Mouse (Mus musculus) cerebellum, postnatal 14 days (tissue): ENCODE results near the gene Tbc1d12.
"Not testable (repeated sequence)": the region's sequence is repeated elsewhere in the genome, so short reads cannot be mapped to it uniquely, and the experiment has no call there.

ENCODE experiments used
- DNase-seq, 2 experiments: peaks; one replicate each; pipeline ENCODE4 v3.0.0; 2021; ENCODE audit warnings: mixed read lengths in 2 of 2

The Tbc1d12 gene

DNA sequence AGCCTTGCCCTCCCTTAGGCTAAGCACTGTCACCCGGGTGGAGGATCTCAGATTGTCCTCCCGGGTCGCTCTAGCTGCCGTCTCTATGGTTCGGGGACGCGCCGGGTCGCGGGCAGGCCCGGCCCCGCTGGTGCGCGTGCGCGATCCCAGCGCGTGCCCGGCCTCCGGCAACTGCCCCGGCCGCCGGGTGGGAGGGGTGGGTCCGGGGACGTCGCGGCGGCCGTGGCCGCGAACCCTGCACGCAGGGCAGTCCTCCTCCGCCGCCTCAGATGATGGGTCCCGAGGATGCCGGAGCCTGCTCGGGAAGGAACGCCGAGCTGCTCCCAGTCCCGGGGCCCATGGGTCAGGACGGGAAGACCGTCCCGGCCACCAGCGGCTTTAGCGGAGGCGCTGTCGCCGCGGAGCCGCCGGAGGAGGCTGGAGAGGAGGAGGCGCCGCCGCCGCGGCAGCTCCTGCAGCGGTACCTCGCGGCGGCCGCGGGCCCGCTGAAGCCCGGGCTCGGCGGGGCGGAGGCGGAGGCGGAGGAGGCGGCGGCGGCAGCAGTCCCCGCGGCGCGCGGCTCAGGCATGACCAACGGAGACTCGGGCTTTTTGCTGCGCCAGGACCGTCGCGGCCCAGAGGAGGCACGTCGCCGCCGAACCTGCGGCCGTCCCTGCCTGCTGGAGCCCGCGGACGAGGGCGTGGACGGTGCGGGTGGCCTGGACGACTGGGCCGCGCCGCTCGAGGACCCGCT is at the start of gene Tbc1d12:
Gene Tbc1d12, plus strand, starts transcription at position 142 of the 733 bp plus-strand sequence.
- peak; percentile 97 for DNase-seq

DNA sequence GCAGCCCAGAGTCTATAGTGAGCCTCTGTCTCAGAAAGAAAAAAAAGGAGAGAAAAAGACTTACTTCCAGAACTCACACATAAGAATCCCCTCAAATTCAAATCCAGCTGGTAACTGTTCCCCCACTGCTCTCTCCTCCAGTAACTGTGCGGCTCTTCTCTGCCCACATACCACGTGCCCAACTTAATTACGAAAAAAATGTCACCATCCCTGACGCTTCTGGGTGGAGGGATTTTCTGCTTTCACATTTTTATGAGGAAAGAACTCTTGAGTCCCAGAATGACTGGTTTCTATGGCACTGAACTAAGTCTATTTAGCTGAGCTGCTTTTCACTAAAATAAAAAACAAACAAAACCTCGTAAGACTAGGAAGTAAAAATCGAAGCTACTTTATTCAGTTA is 48.6 kb upstream of the Tbc1d12 start:
- no peak for DNase-seq

DNA sequence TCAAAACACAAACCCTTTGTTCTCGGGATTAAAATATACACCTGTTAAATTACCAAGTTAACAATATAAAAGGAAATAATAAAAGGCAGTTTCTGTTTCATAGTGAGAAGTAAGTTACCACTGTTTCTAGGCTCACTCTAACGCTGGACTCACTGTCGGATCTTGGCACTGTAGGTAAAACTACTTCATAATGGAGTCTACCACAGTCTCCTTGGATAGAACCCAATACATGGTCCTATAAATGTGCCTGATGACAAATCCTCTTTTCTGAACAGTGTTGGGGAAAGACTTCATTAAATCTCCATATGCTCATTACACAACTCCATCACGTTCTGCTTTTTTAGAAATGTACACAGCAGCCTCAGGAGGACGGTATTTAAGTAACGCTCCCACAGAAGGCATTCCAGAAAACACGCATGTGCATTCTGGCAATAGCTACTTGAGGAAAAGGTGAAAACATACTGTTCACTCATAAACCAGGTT is 42.8 kb upstream of the Tbc1d12 start:
- no peak for DNase-seq

DNA sequence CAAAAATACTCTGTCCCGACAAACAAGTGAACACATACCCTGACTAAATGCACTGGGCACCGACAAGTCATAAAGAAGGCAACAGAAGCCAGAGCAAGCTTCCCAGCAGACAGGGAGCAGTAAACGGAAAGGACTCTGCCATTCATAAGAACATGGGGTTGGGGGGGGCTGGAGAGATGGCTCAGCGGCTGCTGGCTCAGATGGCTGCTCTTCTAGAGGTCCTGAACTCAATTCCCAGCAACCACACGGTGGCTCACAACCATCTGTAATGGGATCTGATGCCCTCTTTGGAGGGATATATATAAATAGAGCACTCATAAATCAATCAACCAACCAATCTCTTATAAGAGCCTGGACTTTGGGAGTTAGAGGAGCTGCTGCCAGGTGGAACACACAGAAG is 39.8 kb upstream of the Tbc1d12 start:
- DNase-seq = no peak

DNA sequence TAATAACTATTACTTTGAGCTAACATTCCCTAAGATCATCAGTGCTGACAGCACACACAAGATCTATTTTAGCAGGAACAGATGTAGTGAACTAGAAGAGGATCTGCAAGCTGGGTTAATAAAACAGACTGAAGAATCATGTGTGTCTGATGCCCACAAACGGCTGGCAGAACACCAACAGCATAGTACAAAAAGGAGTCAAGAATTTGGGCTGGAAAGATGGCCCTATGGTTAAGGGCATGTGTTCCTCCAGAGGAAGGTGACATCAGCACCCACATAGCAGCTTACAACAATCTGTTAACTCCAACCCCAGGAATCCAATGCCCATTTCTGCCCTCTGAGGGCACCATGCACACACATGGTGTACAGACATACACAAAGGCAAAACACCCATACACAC is 38.1 kb upstream of the Tbc1d12 start:
- DNase-seq = no peak

DNA sequence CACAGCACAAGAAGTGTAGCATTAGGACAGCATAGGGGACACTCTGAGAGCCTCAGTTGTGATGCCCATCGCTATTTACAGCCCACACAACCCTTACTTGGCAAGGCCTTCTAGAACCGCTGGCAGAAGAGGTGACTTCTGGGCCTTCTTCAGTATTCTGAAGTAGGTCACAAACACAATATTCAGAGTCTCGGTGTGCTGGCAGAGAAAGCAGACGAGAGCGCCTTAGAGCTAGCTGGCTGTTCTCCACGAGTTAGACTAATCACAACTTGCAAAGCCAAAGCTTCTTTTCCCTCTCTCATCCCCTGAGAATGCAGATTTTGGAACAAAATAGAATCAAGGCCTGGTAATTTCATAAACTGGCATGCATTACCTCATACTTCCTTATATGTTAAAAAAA is 37.6 kb upstream of the Tbc1d12 start:
- DNase-seq = no peak

DNA sequence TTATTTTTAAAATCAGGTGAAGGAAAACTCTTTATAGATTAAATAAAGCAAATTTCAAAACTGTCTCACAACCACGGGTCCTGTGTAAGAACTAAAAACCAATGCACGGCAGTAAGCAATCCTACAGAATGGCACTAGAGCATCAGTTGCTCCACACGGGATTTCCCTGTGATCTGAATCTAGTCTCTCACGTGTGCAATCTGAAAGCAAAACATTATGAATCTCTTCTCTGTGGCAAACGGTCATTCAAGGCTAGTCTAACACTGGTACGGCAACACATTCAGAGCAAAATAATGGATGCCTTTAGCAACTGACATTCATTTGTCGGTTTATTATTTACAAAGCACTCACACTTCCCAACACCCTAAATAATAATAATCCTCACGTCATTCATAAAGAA is 18.2 kb upstream of the Tbc1d12 start:
- no peak for DNase-seq

DNA sequence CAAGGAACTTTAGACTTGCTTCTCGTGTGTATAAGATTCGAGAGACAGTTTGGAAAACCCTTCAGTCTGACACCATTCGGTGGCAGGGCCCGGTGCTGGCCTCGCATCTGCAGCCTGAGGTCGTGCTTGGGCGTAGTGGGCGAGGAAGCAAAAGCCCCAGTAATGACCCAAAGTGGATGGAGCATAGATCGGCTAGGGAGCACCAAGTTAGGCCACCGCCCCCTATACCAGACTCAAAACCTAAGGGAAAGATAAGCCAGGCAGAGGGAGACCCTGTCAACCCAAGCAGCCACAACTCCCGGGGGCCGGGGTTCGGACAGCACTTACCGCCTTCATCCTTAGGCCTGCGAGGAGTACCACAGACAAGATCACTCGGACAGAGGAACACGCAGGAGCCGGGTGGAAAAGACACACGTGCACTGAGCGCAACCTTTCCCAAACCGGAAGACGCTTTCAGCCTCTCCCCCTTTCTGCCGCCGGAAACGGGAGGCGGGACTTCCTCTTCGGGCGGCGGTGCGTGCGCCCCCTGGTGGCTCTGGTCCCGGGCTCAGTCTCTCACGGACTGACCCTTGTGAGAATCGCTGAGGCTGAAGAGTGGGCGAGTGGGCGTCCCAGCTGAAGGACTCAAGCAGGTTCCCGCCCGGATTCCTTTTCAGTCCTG is 17.5 kb upstream of the Tbc1d12 start, which contains the start of gene Noc3l:
Gene Noc3l, minus strand, starts transcription at position 472 of the 661 bp plus-strand sequence.
- DNase-seq = peak; percentile 98

DNA sequence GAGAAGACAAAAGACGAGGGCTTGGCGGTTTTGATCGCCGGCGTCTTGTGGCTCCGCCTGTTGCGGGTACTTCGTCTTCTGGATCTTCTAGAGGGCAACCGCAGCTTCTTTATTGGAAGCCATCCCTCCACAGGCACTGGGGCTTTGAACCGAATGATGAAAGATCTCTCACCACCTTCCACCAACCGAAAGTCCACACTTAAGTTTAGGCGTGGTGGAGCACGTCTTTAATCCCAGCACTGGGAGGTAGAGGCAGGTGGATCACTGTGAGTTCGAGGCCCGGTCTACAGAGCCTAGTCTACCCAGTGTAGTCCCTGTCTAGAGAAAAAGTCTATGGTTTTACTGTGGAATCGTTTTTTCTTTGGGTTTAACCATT is 17.0 kb upstream of the Tbc1d12 start:
- DNase-seq = no peak

DNA sequence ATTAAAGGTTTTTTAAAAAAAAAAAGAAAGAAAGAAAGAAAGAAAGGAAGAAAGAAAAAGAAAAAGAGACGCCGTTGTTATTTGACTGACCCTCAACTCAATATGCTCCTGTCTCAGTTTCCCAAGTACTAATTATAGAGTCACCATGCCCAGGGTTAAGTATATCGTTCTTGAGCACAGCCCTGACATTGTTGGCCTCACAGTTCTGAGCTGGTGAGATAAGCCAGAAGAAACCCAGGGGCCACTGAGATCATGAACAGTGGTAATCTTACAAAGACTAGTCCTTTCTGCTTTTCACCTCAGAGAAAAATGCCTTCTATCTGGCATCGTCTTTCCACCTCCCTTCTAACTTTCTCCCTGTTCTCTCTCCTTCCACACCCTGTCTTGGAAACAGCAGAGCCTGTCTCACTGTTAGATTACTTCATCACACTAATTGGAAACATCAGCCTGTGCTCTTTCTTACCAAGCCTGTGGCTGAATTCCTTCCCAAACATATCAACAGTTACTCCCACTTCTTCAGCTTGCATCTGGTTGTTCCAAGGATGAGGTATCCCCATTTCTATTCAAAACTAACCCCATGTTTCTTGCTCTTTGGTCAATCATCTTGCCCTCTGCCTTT is 16.1 kb upstream of the Tbc1d12 start:
- DNase-seq = no peak

DNA sequence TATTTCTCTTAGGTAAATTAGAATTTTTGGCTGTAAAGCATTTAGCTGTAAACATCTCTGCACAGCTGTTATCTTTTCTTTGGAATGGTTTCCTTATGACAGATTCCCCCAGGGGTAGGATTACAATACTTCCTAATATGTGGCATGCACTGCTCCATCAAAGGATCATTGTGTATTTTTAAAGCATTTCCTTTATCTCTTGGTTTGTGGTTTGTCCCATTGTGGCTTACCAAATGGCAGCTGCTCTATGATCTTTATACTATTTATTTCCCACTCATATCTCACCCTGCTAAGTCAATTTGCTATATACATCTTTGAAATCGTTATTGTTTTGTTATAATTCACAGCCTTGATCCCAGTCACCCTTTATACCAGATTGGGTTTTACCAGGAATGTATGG is 3.2 kb upstream of the Tbc1d12 start:
- DNase-seq = no peak

DNA sequence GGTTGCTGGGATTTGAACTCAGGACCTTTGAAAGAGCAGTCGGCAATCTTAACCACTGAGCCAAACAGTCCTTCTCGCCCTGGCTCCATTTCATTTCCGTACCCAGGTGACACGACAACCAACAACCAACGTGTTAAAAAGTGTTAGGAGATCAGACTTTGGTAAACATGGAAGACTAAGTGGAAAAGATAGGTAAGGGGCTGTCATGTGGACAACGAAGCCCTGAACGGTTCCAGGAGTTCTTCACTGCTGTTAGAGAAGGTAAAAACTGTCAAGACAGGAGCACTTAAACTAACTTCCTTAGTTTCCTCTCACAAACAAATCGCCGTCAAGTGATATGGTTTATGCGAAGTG is 318 bp upstream of the Tbc1d12 start:
- DNase-seq = no peak

DNA sequence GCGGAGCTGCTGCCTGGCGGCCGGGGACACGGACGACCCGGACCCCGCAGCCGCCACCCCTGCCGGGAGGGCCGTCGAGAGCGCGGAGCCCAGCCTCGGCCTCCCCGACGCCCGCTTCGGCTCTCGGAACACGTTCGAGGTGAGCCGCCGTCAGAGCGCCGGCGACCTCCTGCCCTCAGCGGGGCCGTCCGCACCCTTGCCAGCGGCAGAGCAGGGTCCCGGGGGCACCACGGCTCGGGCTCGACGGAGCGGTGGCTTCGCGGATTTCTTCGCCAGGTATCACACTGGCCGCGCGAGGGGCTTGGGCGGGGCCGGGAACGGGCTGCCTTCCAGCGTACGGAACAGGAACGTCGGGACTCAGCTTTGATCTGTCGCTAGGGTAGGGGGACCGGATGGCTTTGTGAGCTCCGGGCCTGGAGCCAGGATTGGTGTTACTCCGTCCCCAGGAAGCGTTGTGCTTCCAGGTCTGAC is 827 bp downstream of the Tbc1d12 start:
- DNase-seq = peak; percentile 83 to 86

DNA sequence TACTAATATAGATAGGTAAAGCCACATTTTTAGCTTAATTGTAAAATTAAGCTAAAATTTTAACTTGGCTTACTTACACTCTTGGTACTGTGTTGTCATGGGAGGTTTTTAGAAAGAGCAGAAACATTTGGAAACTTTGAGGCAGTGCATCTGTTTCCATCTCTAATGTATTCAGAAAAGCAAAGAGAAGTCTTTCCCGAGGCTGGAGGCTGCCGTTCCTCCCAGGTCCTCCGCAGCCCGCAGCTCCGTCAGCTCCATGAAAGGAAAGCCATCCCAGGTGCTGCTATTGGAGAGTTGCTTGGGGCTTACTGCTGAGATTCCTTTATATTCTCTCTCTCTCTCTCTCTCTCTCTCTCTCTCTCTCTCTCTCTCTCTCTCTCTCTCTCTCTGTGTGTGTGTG is 8.4 kb downstream of the Tbc1d12 start:
- no peak for DNase-seq

DNA sequence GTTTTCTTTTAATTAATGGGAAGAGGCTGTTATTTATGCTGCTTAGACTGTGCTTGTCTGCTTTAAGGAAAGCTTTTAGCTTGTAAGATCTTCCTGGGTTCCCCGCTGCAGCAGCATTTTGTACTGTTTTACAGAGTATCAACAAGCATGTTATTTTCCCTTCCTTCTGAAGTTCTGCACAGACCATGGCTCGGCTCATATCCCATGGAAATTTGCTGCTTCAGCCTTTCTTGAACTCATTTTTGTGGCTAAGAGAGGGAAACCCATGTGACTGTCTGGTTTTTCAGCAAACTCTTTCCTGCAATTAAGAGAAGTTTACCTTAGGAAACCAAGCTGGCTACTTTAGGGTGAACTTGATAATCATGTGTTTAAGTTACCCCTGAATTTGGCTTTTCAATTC is 10.0 kb downstream of the Tbc1d12 start:
- DNase-seq = no peak

DNA sequence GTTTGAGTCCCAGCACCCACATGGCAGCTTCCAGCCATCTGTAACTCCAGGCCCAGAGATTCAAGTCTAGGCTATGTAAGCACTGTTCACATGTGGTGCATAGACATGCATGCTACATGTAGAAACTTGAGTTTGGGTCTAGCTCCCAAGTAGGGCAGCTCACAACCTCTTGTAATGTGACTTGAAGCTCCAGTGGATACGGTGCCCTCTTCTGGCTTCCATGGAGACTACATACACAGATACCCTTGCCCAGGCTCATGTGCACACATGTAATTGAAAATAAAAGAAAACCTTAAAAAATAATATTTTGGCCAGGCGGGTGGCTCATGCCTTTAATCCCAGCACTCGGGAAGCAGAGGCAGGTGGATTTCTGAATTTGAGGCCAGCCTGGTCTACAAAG is 21.8 kb downstream of the Tbc1d12 start:
- DNase-seq = no peak

DNA sequence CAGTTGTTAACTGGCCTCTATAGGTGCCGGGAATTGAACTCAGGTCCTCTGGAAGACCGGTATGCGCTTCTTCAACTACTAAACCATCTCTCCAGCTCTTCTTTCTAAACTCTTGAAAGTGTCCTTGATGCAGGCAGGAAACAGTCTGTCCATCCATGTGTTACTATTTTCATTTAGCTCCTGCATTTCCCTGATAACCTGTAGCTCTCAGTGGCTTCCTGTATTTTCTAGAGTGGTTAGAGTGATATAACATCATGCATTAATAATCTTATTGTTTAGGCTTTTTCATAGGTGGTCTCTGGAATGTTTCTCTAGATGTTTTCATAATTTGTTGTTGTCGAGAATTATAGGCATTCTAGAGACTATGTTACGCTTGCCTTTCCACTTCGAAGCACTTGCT is 26.1 kb downstream of the Tbc1d12 start:
- DNase-seq = no peak

DNA sequence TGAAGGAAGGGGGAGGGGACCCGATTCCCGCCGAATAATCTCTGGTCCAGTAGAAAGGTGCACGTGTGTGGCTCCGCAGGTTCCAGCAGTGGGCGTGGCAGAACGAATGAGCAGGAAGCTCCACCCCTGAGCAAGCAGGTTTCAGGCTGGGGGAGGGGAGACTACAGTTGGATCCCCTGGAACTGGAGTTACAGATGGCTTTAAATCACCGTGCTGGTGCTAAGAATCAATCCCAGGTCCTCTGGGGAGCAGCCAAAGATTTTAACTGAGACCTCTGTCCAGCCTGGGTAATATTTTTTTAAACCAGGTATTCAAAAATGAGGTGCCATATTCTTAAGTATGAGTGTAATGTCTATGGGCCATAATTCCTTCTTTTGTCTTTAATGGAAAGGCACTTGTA is 38.4 kb downstream of the Tbc1d12 start:
- DNase-seq = not testable (repeated sequence)

DNA sequence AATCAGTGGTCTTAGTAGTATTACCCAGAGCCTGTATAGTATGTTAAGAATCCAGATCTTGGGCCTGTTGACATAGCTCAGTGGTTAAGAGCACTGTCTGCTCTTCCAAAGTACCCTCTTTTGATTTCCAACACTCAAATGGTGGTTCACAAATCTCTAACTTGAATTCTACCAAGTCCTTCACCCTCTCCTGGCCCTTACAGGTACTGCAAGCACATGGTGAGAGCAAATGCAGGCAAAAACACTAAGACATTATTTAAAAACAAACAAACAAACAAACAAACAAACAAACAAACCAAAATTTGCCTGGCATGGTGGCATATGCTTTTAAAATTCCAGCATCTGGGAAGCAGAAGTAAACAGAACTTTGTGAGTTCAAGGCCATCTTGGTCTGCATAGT is 43.9 kb downstream of the Tbc1d12 start:
- peak in 1 of 2 experiments; percentile 13 for DNase-seq

DNA sequence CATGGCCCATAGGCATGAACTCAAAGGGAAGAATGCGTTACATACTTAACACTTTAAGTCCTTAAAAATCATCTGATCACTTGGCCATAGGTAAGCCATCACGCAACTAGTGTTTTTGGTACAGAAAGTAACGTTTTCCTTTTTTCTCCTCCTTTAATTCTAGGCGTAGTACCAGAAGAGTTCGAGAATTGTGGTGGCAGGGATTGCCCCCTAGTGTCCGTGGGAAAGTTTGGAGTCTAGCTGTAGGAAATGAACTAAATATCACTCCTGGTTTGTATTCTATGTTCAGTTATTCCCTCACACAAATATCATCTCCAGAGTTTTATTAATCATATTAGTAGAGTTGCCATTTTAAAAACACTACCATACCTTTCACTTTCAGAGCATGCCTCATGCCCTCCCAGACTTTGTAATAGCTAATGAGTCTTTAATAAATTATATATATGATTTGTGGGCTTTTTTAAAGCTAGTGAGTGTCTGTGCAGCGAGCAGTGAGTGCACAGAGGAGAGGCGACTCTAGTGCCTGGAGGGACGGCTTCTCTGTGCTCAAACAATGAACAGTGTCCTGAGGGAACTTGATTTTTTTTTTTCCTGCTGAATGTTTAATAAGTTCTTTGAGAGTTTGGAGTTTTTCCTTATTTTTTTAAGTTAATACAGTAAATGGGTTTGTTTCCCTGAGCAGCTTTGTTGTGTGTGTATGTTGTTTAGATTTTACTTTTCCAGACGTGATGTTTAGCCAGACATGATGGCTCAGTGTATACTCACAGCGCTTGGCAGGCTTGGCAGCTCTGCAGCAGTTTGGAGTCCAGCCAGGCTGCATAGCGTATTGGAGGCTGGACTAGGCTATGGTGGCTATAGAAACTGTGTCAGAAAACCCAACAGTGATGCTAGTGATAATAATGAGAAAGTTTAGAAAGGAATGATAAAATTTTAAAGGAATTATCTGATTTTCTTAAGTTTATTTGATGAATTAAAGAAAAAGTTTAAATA is 65.1 kb downstream of the Tbc1d12 start:
- peak; percentile 47 to 57 for DNase-seq

DNA sequence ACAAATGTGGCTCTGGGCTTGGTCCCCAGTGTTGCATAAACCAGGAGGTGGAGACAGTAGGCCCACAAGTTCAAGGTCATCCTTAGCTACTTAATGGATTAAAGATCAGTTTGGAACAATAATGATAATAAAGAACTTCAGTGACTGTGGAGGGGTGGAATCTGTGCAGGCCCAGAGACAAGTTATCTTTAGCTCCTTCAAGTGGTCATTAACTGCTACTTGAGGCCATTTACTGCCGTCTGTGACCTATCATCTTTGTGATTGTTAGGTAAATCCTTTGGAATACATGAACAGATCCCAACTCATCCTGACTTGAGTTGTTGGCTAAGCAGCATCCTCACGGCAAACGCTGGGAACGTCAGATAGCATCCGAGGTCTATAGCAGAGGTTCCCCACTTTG is 66.1 kb downstream of the Tbc1d12 start:
- no peak for DNase-seq

DNA sequence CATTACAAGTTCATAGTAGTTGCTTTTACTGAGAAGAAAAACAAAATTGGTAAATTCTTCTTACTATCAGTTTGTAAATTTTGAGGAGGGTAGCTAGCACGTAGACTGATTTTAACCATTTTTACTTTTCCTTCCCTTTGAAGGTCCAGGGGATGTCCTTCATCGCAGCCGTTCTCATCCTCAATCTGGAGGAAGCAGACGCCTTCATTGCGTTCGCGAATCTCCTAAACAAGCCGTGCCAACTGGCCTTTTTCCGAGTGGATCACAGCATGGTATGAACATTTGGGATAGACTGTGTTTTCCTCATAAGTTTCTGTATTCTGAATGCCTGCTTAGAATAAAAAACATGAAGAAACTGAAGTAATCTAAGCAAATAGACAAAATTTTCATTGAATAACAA is 77.4 kb downstream of the Tbc1d12 start:
- DNase-seq = peak; percentile 43 to 58

DNA sequence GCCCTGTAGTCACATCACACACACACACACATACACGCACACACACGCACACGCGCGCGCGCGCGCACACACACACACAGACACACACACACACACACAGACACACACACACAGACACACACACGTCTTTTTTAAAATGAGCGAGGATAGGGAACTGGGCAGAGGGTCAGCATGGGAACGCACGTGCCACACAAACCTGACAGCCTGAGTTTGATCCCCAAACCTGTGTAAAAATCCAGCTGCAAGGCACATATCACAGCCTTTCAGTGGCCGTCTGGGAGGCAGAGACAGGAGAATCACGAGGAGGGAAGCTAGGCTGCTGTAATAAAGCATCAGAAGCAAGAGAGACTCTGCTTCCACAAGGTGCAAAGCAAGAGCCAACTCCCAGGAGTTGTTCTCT is 78.5 kb downstream of the Tbc1d12 start:
- no peak for DNase-seq
